8 mouse cellular contexts compared by ENCODE assay signal in the genomic region with DNA sequence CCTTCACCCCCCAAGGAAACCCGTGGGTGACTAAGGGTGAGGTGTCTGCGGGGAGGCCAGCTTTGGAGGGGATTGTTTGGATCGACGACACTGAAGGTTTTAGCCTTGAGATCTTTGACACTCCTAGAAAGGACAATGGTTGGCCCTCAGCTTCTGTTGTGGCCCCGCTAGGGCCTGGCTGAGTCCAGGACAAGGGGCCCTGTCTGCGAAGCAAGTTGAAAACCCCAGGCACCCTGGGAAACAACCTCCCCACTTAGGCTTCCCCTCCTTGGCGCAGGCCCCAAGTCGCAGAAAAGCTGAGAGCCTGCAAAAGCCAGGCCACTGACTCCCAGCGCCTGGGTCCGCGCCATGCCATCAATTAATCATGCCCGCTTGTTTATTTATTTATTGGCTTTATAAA. TPM values are rescaled to one million over a fixed set of nuclear protein-coding genes. Genes with fewer than 3 reads are reported as not detected.
DNase-seq lines count a peak whose midpoint lies in the region; ATAC-seq and TF ChIP-seq lines count a peak whose summit lies in the region.

Atp2b2 (minus strand) TSS at position 282 of the 400 bp plus-strand sequence.

- H3K9me3 ChIP-seq in hindbrain, embryonic 12.5 days (replicated peaks) = no peaks in the 10 kb centered on the region
- H3K9me3 ChIP-seq in midbrain, embryonic 10.5 days (replicated peaks) = no peaks in the 10 kb centered on the region

- H3K4me1 ChIP-seq in hindbrain, embryonic 12.5 days = peaks cover 4% of the 10 kb centered on the region
- peaks cover 15% of the 10 kb centered on the region for H3K4me1 ChIP-seq in midbrain, embryonic 10.5 days

- peak within 1 kb of the TSS; percentile 99 for H3K4me2 ChIP-seq in hindbrain, embryonic 12.5 days (replicated peaks)

- TF ChIP-seq CTCF in layer of hippocampus, adult 2 months (conservative IDR thresholded peaks at IDR 0.05) = no peak

- peak within 1 kb of the TSS; percentile 98 for H3K27ac ChIP-seq in layer of hippocampus, adult 2 months
- no peak within 1 kb of the TSS for H3K27ac ChIP-seq in hindbrain, embryonic 12.5 days
- H3K27ac ChIP-seq in midbrain, embryonic 10.5 days (replicated peaks) = peak within 1 kb of the TSS; percentile 57; the same call in 1 of the 2 replicates

- no peak for DNase-seq in layer of hippocampus, adult 2 months (ENCODE audit: low spot score in 2 of 2)
- no peak for DNase-seq in layer of hippocampus, adult 9-11 months
- DNase-seq in cerebellum, adult 9-11 months = peak; percentile 64
- DNase-seq in midbrain, embryonic 10.5 days (ENCODE audit: low spot score) = no peak
- DNase-seq in ovary, postnatal 36 days (ENCODE audit: low spot score) = no peak
- no peak for DNase-seq in urinary bladder, postnatal 14 days (ENCODE audit: low spot score)
- no peak for DNase-seq in urinary bladder, postnatal 36 days (ENCODE audit: low spot score in 2 of 2)

- peak within 1 kb of the TSS; percentile 83 for H3K4me3 ChIP-seq in layer of hippocampus, adult 2 months
- H3K4me3 ChIP-seq in hindbrain, embryonic 12.5 days = peak within 1 kb of the TSS; percentile 59
- H3K4me3 ChIP-seq in midbrain, embryonic 10.5 days = peak within 1 kb of the TSS; percentile 71

- peaks cover 59% of the 10 kb centered on the region for H3K27me3 ChIP-seq in hindbrain, embryonic 12.5 days
- H3K27me3 ChIP-seq in midbrain, embryonic 10.5 days (ENCODE audit: low read depth, poor library complexity, severe bottlenecking) = peaks cover 75% of the 10 kb centered on the region

- no peaks in the 10 kb centered on the region for H3K36me3 ChIP-seq in hindbrain, embryonic 12.5 days
- H3K36me3 ChIP-seq in midbrain, embryonic 10.5 days = no peaks in the 10 kb centered on the region

- WGBS in hindbrain, embryonic 12.5 days = 27% methylated on average over 12 of the region's 12 CpGs
- WGBS in midbrain, embryonic 10.5 days = 27% methylated on average over 12 of the region's 12 CpGs

- H3K9ac ChIP-seq in hindbrain, embryonic 12.5 days = peak within 1 kb of the TSS; percentile 74

- ATAC-seq in hindbrain, embryonic 12.5 days (ENCODE audit: low FRiP score) = no peak

RNA-seq across cellular contexts. Expression of gene Atp2b2, which starts in this region (rescaled TPM):
- total RNA-seq in layer of hippocampus, adult 2 months (2021) = 100 to 1,000 TPM; 330 to 337 TPM
- 12.1 and 12.4 TPM in 2 replicates for polyA plus RNA-seq in hindbrain, embryonic 12.5 days (2016; fragmentation: Nextera tagmentation; extraction: Ambion mirVana)
- polyA plus RNA-seq in midbrain, embryonic 10.5 days (2016; fragmentation: Nextera tagmentation; extraction: Ambion mirVana) = 1.1 and 2.1 TPM in 2 replicates
